Mouse (Mus musculus): Measurements from ENCODE around the gene AI182371.
A peak's percentile ranks its signal among the peaks of the same experiment; 100 is the strongest.

Gene AI182371

DNA sequence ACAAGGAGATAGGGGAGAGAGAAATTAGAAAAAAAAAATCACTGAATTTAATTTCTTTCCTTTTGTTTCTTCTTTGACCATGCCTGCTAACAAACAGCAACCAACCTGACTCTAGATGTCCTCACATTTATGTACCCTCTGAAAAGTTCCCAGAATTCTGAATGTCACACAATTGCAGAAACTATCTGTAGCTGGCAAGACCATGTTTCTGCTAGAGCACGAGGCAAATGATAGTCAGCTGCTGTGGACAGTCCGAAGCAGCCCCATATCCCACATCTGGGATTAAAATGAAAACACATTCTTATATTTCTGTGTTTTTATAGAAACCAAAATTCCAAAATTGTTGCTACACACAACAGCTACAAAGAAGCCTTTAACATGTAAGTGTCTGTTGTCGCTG lies at the start of gene AI182371:
TSS of gene AI182371 (minus strand) at position 101 of the 400 bp plus-strand sequence.
- no peak for DNase-seq (ENCODE audit: low spot score)

DNA sequence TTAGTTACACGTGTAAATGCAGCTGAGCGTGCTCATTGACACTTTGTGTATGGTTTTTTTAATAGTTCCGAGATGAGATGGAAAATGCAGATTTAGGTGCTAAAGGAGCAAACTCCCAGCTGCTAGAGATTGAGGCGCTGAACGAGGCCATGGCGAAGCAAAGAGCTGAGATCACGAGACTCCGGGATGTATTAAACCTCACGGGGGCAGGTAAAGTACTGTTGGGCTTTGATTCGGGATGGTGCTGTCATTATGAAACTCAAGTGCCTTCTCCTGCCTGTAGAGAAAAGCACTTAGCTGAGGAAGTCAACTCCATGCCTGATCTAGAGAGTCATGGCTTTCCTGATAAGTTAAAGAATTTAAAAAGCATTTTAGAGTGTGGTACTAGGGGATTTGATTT lies 47.5 kb upstream of the AI182371 start:
- no peak for DNase-seq (ENCODE audit: low spot score)

DNA sequence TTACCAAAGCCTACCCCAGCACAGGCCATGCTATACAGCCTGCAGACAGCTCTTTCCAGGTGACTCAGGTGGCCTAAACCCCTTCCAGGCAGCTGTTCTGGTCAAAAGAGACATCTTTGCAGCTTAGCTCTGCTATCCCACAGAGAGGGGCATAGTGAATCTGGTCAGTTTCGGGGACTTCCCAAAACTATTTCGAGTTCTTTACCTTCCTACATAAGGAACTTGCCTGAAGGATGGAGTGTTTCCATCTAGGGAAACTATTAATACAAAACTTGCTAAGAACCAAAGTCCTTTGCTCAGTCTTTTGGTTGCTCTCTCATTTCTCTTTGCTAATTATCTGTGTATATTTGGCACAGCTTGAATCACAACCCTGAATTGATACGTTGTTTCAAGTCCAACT lies 40.3 kb upstream of the AI182371 start:
- no peak for DNase-seq (ENCODE audit: low spot score)

DNA sequence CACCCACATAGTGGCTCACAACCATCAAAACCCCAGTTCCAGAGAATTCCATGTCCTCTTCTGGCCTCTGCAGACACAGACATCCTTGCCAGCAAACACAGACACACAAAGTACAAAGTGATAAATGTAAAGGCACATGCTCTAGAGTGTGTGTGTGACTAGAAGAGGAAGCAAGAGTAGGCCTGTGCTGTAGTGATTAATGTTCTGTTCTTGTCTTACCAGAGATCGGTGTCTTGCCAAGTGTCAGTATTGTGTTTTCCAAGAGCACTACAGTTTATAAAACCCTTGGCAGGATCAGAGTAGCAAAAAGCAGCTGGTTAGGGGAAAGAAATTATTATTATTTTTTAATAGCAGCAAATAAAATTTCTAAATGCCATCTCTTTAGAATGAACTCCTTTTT lies 37.2 kb upstream of the AI182371 start:
- no peak for DNase-seq (ENCODE audit: low spot score)

DNA sequence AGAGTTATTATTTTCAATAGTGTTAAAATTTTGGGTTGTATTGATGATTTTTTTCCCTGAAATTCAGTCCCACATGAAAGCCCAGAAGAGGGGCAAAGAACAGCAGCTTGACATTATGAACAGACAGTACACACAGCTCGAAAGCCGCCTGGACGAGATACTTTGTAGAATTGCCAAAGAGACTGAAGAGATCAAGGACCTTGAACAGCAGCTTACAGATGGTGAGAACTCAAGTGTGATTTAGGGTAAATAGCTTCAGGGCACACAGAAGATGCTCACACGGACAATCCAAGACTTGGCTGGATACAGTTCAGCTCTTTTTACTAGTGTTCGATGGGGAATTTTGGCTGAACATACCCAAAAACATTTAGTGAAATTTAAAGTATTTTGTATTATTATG lies 32.5 kb upstream of the AI182371 start:
- DNase-seq (ENCODE audit: low spot score) = no peak

DNA sequence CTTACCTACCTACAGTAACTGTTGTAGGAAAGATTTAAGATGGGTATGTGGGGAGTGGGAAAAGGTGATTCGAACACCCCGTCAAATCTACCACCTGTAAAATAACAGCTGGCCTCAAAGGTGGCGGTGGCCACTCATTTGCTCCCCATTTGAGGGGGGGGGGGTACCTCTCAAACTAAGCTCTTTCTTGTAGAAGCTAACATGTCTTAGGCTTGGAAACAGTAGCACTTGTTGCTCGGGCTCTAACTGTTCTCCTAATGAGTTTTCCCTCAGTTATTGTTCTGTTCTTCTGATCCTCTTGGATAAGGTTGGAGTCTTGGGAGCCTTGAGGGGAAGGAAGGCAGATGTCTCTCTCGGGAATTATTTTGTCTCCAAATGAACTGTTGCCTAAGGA lies 31.3 kb upstream of the AI182371 start:
- no peak for DNase-seq (ENCODE audit: low spot score)

DNA sequence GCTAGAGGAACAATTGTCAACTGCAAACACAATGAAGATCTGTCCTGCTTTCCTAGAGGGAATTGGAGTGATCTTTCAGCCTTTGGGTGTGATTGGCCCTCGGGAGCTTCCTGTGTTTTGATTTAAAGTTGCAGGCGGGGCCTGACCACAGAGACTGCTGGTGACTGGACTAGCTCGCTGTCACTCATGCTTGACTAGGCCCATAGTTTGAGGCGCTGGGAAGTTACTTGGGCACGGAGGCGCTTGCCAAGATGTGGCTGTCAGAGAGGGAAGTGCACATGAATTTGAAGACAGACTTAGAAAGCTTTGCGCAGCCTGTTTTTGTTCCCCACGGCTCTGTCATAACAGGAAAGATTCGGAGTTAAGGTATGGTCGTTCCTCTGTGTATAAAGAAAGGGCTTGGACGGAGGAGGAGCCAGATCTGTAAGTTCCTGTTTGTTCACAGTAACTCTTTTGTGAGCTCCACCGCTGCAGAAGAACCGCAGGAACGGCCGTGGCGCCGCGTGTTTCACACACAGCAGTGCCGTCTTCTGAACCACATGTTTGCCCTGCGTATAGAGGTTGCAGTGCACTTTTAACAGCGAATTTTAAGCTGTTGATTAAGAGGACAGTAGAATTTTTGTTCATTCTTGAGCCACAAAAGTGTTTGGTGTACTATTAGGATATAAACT lies 30.8 kb upstream of the AI182371 start:
- peak; percentile 96 for DNase-seq (ENCODE audit: low spot score)

DNA sequence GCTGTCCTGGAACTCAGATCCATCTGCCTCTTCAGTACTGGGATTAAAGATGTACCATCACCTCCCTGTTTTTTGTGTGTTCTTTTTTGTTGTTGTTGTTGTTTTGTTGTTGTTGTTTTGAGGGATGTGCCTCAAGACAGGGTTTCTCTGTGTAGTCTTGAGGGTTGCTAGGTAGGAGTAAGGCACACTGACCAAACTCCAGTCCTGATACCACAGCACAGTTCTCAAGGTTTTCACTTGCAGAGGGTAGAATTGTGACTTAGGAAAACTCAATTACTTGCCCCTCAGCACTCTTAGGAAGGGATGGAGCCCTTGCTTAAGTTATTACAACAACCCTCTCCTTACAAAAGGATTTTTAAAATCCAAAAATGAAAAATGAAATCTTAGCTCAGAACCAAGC lies 30.1 kb upstream of the AI182371 start:
- no peak for DNase-seq (ENCODE audit: low spot score)

DNA sequence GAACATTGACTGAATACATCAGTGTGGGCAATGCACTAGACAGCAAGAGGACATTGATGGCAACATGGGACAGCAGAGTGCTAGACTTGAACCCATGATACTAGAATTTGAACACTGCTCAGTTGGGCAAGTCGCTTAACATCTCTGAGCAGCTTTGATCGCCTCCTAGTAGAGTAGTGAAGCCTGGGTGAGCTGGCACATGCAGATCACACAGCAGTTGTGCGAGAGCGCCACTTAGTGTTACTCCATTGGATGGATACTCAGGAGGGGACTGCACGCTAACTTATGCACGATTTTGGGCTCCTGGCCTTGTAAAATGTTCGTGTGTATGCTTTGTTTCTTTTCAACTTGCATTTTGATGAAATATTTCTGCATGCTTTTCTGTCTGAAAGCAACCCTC lies 23.4 kb upstream of the AI182371 start:
- DNase-seq (ENCODE audit: low spot score) = no peak

DNA sequence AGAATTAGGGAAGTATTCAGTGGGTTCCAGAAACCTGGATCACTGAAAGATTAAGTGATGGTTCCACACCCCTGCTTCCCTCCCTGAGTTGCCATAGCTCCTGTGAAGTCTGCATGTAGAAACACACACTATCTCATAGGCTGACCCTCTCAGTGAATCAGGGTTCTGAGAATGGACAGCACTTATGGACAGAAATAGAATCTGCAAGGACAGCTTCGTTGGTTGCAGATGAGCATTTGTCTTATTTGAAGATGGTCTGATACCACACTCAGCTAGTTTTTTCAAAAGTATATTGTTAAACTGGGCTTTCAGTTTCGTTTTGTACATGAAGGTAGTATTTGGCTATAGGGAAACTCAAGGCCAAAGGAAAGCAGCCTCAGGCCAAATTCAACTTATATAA lies 9.2 kb upstream of the AI182371 start:
- no peak for DNase-seq (ENCODE audit: low spot score)

DNA sequence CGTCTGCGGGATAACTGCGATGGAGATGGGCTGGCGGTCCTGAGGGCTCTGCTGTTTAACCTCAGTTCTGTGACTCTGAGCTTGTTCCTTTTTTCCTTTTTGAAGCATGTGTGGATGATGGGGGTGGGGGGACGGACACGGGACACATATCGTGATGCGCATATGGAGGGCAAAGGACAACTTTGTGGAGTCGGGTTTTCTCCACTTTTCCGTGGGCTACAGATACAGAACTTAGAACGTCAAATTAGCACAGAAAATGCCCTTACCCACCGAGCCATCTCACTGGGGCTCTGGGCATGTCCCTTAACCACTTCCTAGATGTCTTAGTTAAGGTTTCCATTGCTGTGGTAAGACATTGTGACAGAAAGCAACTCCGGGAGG lies 8.6 kb upstream of the AI182371 start:
- no peak for DNase-seq (ENCODE audit: low spot score)

DNA sequence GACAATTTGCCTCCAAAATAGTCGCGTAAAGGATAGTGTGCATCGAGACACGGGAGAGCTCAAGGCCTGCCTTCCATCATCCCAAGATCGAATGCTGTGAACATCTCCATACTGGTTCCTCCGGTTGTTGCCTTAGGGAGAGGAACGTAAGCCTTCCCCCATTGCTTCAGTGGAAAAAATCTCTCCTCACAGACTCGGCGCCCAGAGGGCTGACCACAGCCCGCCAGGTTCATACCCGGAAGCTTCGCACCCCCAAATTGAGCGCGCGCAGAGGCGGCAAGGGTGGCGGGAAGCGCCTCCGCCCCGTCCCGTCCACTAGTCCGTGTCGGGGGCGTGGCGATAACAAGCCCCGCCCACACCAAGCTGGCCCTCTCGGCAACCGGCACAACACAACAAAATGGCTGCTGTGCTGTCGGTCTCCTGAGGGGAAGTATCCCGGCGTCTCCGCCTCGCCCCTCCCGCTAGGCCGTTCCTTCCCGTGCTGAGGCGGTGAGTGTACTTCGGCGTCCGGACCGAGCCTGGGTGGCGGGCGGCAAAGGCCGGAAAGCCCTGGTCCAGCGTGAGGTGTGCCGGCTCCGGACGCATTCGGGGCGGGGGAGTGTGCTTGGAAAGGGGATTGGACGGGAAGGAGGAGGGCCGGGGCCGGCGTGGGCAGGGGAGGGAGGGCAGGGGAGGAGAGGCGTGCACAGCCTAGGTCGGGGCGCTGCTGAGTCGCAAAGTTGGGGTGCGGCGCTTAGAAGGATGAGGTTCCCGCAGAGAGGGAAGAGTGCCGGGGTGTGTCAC lies 8.0 kb upstream of the AI182371 start, which contains the start of gene Cntrl:
TSS of gene Cntrl (plus strand) at position 352 of the 783 bp plus-strand sequence.
- DNase-seq (ENCODE audit: low spot score) = peak; percentile 95

DNA sequence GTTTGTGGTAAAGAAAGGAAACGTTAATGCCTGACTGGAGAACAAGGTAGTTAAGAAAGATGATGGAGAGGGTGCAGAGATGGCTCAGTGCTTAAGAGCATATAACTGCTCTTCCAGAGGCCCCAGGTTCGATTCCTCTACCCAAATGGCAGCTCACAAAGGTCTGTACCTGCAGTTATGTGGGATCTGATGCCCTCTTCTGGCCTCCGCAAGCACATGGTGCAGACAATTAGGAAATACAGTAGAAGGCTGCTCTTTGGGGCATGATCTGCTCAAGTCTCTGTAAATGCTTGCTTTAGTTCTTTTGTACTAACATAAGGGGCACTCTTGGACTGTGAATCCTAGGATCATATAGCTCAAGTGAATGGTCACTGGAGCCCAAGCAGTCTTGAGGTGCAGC lies 7.4 kb upstream of the AI182371 start:
- DNase-seq (ENCODE audit: low spot score) = peak; percentile 45

DNA sequence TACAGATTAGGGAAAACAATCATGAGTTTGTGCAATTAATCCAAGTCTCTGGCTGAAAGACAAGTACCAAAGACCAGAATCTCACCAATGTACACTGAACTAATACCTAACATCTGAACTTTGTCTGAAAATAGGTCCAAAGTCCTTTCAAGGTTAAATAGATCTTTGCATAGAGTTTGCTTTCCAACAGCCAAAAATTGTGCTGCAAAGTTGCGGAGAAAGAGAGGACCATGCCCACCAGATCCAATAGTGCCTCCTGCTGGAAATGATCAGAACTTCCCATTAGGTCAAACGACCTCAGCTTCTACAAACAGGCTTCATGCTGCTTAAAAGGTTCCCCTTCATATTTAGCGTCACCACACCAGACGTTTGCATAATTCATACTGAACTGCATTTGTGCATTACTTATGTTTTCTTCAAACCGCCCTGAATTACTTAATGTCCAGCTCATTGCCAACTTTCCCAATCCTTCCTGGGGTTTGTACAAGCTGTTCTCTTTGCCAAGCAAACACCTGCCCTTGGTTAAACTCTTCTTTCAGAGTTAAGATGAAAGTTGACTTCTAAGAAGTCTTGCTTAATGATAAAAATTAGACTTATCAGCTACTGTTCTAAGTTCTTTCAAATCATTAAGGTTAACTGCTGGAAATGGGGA lies 6.8 kb upstream of the AI182371 start:
- peak; percentile 30 for DNase-seq (ENCODE audit: low spot score)

DNA sequence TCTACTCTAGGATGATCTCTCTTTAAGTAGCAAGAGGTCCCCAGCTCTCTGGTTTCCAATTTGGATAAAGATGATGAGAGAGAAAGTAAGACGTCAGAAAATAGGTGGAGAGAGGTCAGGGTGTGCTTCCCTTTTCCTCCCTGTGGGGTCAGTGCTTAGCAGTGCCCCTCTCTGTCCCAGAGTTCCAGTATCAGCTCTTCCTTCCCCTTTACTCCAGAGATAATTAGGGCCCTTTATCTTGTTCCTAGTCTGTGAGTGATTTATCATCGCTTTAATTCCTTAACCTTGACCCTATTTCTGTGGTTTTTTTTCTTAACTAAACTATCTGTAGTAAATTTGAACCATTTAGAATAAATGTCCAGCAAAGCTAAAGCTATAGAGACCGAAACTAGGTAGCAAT lies 3.5 kb upstream of the AI182371 start:
- DNase-seq (ENCODE audit: low spot score) = no peak

DNA sequence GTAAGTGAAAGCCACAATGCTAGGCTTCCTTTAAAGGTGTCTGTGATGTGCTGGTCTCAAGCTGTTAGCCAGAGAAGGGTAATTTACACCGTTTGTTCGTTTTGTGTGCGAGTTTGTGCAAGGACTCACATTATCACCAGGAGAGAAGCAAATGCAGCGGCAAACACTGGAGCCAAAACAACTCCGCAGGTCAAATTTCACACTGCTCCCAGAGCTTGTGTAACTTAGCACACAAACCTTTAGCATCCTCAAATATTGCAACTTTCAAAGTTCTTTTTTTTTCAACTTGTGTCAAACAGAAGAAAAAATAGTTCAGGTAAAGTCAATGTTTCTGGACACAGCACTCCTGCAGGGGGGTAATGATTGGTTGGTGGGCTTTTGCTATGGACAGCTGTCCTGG lies 2.2 kb upstream of the AI182371 start:
- peak; percentile 58 for DNase-seq (ENCODE audit: low spot score)

DNA sequence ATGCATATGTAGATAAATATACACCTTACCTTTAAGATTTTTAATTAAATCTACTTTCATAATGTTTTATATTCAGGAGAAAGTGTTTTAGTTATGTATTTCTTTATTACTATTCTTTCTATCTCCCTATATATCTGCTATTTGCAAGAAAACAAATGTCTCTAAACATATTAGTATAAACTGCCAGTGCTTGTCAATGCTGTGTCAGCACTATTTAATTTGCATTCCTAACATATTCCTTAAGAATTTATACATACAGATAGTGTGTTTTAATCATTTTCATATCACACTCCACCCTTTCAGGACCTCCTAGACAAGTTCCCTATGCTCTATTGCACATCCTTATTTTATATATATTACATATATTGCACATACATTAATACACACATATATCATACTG lies 1.4 kb upstream of the AI182371 start:
- DNase-seq (ENCODE audit: low spot score) = no peak

DNA sequence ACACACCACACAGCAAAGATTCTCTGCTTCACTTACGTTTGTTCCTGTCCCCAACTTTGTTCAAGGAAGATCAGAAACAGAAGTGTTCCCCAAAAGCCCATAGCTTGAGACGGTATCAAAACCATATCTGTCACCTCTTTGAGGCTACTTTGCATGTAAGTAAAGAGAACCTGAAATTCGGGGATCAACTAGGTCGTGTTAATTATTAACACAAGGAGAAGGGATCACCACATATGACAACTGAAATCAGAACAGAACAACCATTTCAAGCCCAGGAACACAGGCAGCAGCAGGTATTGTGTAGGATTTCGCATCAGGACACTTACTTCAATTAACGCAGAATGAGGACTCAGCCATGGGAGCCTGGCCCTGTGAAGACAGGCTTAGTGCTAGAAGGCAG lies 814 bp downstream of the AI182371 start:
- DNase-seq (ENCODE audit: low spot score) = no peak

DNA sequence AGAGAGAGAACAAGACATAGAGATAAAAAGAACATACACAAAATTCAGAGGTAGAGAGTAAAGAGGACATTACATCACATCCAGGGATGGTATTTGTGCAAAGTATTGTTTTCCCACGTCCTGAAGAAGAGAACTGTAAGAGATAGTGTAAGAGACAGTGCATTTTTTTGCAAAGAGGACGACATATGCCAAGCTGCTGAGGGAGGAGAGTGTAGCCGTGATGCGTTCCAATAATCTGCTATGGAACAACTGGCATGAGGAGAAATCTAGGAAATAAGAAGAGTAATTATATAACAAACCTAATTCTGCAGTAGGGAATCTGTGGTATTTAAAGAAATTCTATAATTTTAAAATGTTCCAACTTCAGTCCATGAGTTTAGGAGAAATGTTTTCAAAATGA lies 13.9 kb downstream of the AI182371 start:
- DNase-seq (ENCODE audit: low spot score) = no peak

DNA sequence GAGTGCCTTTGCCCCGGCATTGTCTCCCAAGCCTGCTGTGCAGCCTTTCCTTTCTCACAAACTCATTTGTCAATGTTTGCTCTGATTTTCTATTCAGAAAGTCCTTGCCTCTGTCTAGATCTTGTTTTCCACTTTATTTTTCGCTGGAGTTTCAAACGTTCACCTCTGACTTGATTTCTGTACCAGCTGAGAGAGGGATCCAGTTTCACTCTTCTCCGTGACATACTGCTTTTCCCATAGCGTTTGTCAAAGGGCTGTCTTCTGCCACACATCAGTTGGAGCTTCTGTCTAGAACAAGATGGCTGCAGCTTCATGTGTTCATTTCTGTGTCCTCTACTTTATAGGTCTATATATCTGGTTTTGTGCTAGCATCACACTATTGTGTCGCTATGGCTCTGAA lies 22.2 kb downstream of the AI182371 start:
- DNase-seq (ENCODE audit: low spot score) = no peak

DNA sequence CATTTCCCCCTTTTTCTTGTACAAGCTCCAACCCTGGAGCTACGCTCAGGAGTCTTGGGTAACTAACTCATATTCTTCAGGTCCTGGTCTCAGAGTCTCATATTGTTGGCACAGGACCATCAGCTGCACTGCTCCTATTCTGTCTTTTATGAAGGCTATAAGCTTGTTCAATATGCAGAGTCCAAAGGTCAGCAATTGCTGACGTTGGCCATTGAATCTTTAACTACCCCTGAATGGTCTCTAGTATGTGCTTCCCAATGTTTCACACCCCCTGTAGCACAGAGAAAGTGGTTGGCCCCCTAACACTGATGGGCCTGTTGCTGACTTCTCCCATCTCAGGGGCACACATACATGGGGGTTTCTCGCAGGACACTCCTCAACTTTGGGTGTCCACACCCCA lies 27.0 kb downstream of the AI182371 start:
- no peak for DNase-seq (ENCODE audit: low spot score)

DNA sequence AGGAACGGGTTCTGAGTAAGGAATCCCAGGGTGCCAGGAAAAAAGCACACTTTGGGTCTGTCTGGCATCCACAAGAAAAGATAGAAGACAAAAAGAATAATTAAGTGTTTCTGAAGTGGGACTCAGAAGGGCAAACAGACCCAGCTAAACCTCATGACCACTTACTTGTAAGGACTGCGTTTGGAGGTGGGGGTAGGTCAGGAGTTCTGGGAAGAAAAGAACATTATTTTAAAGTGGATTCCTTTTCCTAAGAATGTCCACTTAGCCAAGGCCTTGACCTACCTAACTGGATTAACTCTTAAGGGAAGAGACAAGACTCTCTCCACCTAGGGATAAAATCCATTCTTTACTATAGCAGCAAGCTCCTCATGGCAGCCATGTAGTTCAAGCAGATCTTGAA lies 28.8 kb downstream of the AI182371 start:
- DNase-seq (ENCODE audit: low spot score) = no peak

DNA sequence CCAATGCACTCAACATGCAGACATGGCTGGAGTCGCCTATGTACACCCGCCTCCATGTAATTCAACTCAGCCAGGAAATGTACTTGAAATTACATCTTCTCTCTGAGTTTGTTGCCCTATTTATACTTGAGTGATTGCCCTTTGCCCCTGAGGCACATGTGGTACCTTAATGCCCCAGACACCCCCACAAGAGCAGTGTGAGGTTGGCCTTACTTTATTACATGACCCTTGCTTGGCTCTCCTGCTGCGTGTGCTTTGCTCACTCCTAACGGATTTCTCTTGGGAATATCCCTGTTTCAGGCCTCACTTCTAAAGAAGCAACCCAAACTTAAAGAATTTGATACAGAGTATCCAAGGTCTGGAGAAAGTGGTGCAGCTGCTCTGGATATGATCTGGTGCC lies 31.1 kb downstream of the AI182371 start:
- no peak for DNase-seq (ENCODE audit: low spot score)

Measured in yolk sac, embryonic 10.5 days (tissue).